Mouse (Mus musculus) embryo, embryonic 11 days (tissue): Measurements from ENCODE around the gene Gm8765.
A peak's percentile ranks its signal among the peaks of the same experiment; 100 is the strongest.
"Not testable (repeated sequence)": the region's sequence is repeated elsewhere in the genome, so short reads cannot be mapped to it uniquely, and the experiment has no call there.

ENCODE experiments used
- DNase-seq: peaks from one replicate; pipeline ENCODE4 v3.0.0-alpha.2; 2015

Gm8765 gene

GRCm38 (mm10) chr13:50698012-50698411 is at the start of gene Gm8765:
Gene Gm8765, plus strand, starts transcription at chr13:50698312.
- not testable (repeated sequence) for DNase-seq

- DNase-seq = not testable (repeated sequence)
Measured at GRCm38 (mm10) chr13:50648771-50649170, 49.3 kb upstream of the Gm8765 start.

- not testable (repeated sequence) for DNase-seq
Measured at GRCm38 (mm10) chr13:50750282-50750681, 52.2 kb downstream of the Gm8765 start.

DNA sequence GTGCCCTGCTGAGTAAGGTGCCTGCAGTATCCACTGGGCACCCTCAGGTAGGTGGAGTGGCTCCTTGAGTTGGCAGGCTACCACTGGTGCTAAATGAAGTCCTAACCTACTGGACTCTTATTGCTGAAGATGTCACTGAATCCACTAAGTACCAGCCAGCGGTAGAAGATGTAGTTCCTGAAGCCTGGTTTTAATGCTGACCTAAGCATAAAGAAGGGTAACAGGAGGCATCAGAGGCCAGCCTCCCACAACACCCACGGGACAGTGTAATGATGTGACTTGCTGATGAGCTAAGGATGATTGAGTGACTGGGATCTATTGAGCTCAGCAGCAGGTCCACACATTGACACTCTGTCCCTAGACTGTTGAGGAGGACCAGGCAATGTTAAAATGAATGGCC is 53.6 kb downstream of the Gm8765 start:
- DNase-seq = no peak

- DNase-seq = peak; percentile 7
Measured at GRCm38 (mm10) chr13:50752961-50753360, 54.8 kb downstream of the Gm8765 start.
